Mouse (Mus musculus): Measurements from ENCODE around the gene Olfr745.

The Olfr745 gene

DNA sequence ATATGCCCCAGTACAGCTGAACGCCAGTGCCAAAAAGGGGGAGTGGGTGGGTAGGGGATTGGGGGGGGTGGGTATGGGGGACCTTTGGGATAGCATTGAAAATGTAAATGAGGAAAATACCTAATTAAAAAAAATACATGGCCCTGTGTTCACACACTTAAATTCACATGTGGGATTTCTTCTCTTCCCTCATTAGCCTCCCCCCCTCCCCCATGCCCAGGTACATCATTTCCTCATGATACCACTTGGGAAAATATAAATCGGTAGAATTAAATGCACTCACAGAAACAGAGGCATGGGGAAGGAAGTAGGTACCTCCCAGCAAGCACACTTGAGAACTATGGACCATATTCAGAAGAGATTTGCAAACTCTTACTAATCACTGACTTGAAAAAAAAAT lies at the start of gene Olfr745:
Gene Olfr745 (plus strand): TSS at position 301 of the 400 bp plus-strand sequence.
- no peak for DNase-seq (ENCODE audit: low spot score)

GRCm38 (mm10) chr14:50614579-50614978 lies 24.6 kb upstream of the Olfr745 start, which contains the start of gene Olfr744:
Olfr744 (plus strand) TSS chr14:50614879.
- DNase-seq (ENCODE audit: low spot score) = no peak

DNA sequence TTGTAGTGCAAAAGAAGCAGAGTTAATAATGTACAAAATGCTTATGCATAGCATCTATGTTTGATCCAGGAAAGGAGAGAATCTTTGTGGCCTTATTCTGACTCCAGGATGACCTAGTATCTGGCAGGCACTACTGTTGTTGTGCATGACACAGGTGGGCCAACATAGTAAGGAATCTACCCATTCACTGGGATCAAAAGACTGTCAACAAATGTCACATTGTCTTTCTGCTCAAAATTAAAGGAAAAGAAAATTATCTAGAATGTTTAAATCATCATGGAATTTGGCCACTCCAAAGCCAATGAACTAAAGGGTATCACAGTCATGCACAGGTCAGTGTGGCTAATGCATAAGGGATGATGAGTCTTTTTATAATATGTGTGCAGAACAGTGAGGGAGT lies 7.6 kb downstream of the Olfr745 start, which contains the start of gene Olfr746:
Gene Olfr746 (plus strand): TSS at position 301 of the 400 bp plus-strand sequence.
- DNase-seq (ENCODE audit: low spot score) = no peak

GRCm38 (mm10) chr14:50693106-50693505 lies 53.9 kb downstream of the Olfr745 start, which contains the start of gene Olfr747:
Olfr747 (minus strand) TSS chr14:50693206.
- DNase-seq (ENCODE audit: low spot score) = no peak

Measured in ovary, postnatal 10 days (tissue).